Mouse (Mus musculus) thymus, adult 2 months (tissue): Measurements from ENCODE around the gene Mpzl2.

ENCODE experiments used
- CTCF ChIP-seq: fragments of 200-500 bp; IDR thresholded peaks from 2 replicates; pipeline ENCODE4 v1.5.1; 2012; ENCODE audit warnings: mild to moderate bottlenecking, control low read depth, low read length, moderate library complexity, borderline replicate concordance; ENCODE audit not compliant: control insufficient read depth, poor library complexity, insufficient read depth; ENCODE audit errors: extremely low read depth
- POLR2A ChIP-seq: fragments of 200-500 bp; IDR thresholded peaks from 2 replicates; pipeline ENCODE4 v1.6.1; 2012; ENCODE audit warnings: mild to moderate bottlenecking, low read length, control low read depth, moderate library complexity; ENCODE audit not compliant: control insufficient read depth, poor library complexity, insufficient read depth; ENCODE audit errors: extremely low read depth

DNA sequence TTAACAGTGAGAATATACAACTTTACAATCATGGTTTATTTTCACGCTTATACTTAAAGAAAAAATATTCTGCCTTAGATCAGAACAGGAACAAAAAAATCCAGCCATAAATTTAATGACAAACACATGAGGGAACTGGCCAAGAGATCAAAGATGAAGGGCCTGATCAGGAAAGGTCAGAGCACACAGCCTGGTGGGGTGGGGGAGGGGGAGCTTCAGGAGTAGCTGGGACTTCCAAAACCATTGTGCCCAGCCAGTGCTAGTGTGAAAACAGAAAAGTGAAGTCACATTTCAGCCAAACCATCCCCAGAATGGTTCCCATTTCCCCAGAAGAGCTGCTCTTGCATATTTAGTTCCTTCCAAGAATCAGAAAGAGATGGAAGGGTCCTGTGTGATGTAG lies 62.9 kb downstream of the Mpzl2 start:
- TF ChIP-seq POLR2A, result no peak
- no peak for TF ChIP-seq CTCF
